Mouse (Mus musculus): Measurements from ENCODE around the gene Hacd1. TPM values are rescaled to one million over a fixed set of nuclear protein-coding genes. Genes with fewer than 3 reads are reported as not detected.
A peak's percentile ranks its signal among the peaks of the same experiment; 100 is the strongest.

The Hacd1 gene
- polyA plus RNA-seq, 1 experiment from 2014 or later, result 94.1 TPM

GRCm38 (mm10) chr2:14070466-14070865 is 14.5 kb upstream of the Hacd1 start:
- no peak overlapping the region for H3K27ac ChIP-seq (ENCODE audit: low read depth, low read length)
- WGBS, result 87% methylated on average over 8 of the region's 8 CpGs

GRCm38 (mm10) chr2:14069027-14069426 is 13.1 kb upstream of the Hacd1 start:
- WGBS, result 89% methylated on average over 2 of the region's 2 CpGs
- no peaks in the 10 kb centered on the region for H3K36me3 ChIP-seq (ENCODE audit: control insufficient read depth, insufficient read depth, low read length)
- H3K4me1 ChIP-seq (ENCODE audit: control insufficient read depth, insufficient read depth, low read length), result 0 out of 2 replicates have a peak, but pooled peaks cover 5% of the 10 kb centered on the region
- H3K27ac ChIP-seq (ENCODE audit: low read depth, low read length), result no peak overlapping the region
- H3K9ac ChIP-seq (replicated peaks; ENCODE audit: low read depth, low read length), result no peak overlapping the region
- no peak overlapping the region for H3K4me3 ChIP-seq (ENCODE audit: low read depth, low read length)
- no peaks in the 10 kb centered on the region for H3K9me3 ChIP-seq (ENCODE audit: control insufficient read depth, low read length)
- no peaks in the 10 kb centered on the region for H3K27me3 ChIP-seq (ENCODE audit: control insufficient read depth, insufficient read depth, low read length)
- no peak overlapping the region for H3K4me2 ChIP-seq (ENCODE audit: low read depth, low read length)
- ATAC-seq (ENCODE audit: low read depth), result no peak

More at GRCm38 (mm10) chr2:14070466-14070865, 14.5 kb upstream of the Hacd1 start:
- no peaks in the 10 kb centered on the region for H3K27me3 ChIP-seq (ENCODE audit: control insufficient read depth, insufficient read depth, low read length)
- ATAC-seq (ENCODE audit: low read depth), result no peak
- H3K9me3 ChIP-seq (ENCODE audit: control insufficient read depth, low read length), result no peaks in the 10 kb centered on the region
- H3K36me3 ChIP-seq (ENCODE audit: control insufficient read depth, insufficient read depth, low read length), result no peaks in the 10 kb centered on the region
- H3K4me2 ChIP-seq (ENCODE audit: low read depth, low read length), result no peak overlapping the region
- H3K4me1 ChIP-seq (ENCODE audit: control insufficient read depth, insufficient read depth, low read length), result peaks cover 12% of the 10 kb centered on the region
- no peak overlapping the region for H3K4me3 ChIP-seq (ENCODE audit: low read depth, low read length)
- no peak overlapping the region for H3K9ac ChIP-seq (replicated peaks; ENCODE audit: low read depth, low read length)

- no peaks in the 10 kb centered on the region for H3K36me3 ChIP-seq (ENCODE audit: control insufficient read depth, insufficient read depth, low read length)
- WGBS, result 49% methylated on average over 2 of the region's 2 CpGs
- ATAC-seq (ENCODE audit: low read depth), result no peak
Observed at GRCm38 (mm10) chr2:14065704-14066650, 10.0 kb upstream of the Hacd1 start.

GRCm38 (mm10) chr2:14055168-14055565 is 768 bp downstream of the Hacd1 start:
- Histone ChIP-seq H3K4me1 (ENCODE audit: control insufficient read depth, insufficient read depth, low read length) (peaks cover 8% of the 10 kb centered on the region), H3K27me3 (ENCODE audit: control insufficient read depth, insufficient read depth, low read length) (no peaks in the 10 kb centered on the region), H3K4me3 (ENCODE audit: low read depth, low read length) (peak overlapping the region; percentile 73), H3K9ac (replicated peaks; ENCODE audit: low read depth, low read length) (peak overlapping the region; percentile 82), H3K4me2 (ENCODE audit: low read depth, low read length) (peak overlapping the region; percentile 71), H3K27ac (ENCODE audit: low read depth, low read length) (peak overlapping the region; percentile 90), H3K9me3 (ENCODE audit: control insufficient read depth, low read length) (no peaks in the 10 kb centered on the region), H3K36me3 (ENCODE audit: control insufficient read depth, insufficient read depth, low read length) (no peaks in the 10 kb centered on the region)
- peak; percentile 92 for ATAC-seq (ENCODE audit: low read depth)
- WGBS, result 0% methylated on average over 26 of the region's 58 CpGs

More at GRCm38 (mm10) chr2:14065704-14066650, 10.0 kb upstream of the Hacd1 start:
- Histone ChIP-seq H3K27ac (ENCODE audit: low read depth, low read length) (no peak overlapping the region), H3K4me3 (ENCODE audit: low read depth, low read length) (no peak overlapping the region), H3K4me1 (ENCODE audit: control insufficient read depth, insufficient read depth, low read length) (no peaks in the 10 kb centered on the region), H3K9me3 (ENCODE audit: control insufficient read depth, low read length) (no peaks in the 10 kb centered on the region), H3K9ac (replicated peaks; ENCODE audit: low read depth, low read length) (no peak overlapping the region), H3K4me2 (ENCODE audit: low read depth, low read length) (no peak overlapping the region), H3K27me3 (ENCODE audit: control insufficient read depth, insufficient read depth, low read length) (no peaks in the 10 kb centered on the region)

- WGBS, result 5% methylated on average over 6 of the region's 6 CpGs
- Histone ChIP-seq H3K27ac (ENCODE audit: low read depth, low read length) (peak overlapping the region; percentile 90), H3K4me2 (ENCODE audit: low read depth, low read length) (peak overlapping the region; percentile 71), H3K4me1 (ENCODE audit: control insufficient read depth, insufficient read depth, low read length) (peaks cover 8% of the 10 kb centered on the region), H3K4me3 (ENCODE audit: low read depth, low read length) (peak overlapping the region; percentile 73), H3K27me3 (ENCODE audit: control insufficient read depth, insufficient read depth, low read length) (no peaks in the 10 kb centered on the region), H3K9ac (replicated peaks; ENCODE audit: low read depth, low read length) (peak overlapping the region; percentile 82), H3K9me3 (ENCODE audit: control insufficient read depth, low read length) (no peaks in the 10 kb centered on the region), H3K36me3 (ENCODE audit: control insufficient read depth, insufficient read depth, low read length) (no peaks in the 10 kb centered on the region)
- peak; percentile 15; the same call in 1 of the 2 replicates for ATAC-seq (ENCODE audit: low read depth)
Observed at GRCm38 (mm10) chr2:14054716-14055115, 1.2 kb downstream of the Hacd1 start.

GRCm38 (mm10) chr2:14054163-14054562 is 1.8 kb downstream of the Hacd1 start:
- Histone ChIP-seq H3K27ac (ENCODE audit: low read depth, low read length) (no peak overlapping the region), H3K9me3 (ENCODE audit: control insufficient read depth, low read length) (no peaks in the 10 kb centered on the region), H3K9ac (replicated peaks; ENCODE audit: low read depth, low read length) (no peak overlapping the region), H3K4me3 (ENCODE audit: low read depth, low read length) (no peak overlapping the region), H3K4me1 (ENCODE audit: control insufficient read depth, insufficient read depth, low read length) (peaks cover 8% of the 10 kb centered on the region), H3K4me2 (ENCODE audit: low read depth, low read length) (peak overlapping the region; percentile 71; the same call in 1 of the 2 replicates), H3K36me3 (ENCODE audit: control insufficient read depth, insufficient read depth, low read length) (no peaks in the 10 kb centered on the region), H3K27me3 (ENCODE audit: control insufficient read depth, insufficient read depth, low read length) (no peaks in the 10 kb centered on the region)
- 40% methylated on average over 3 of the region's 3 CpGs for WGBS
- no peak for ATAC-seq (ENCODE audit: low read depth)

- no peak overlapping the region for H3K4me3 ChIP-seq (ENCODE audit: low read depth, low read length)
- H3K4me2 ChIP-seq (ENCODE audit: low read depth, low read length), result peak overlapping the region; percentile 71
- no peaks in the 10 kb centered on the region for H3K9me3 ChIP-seq (ENCODE audit: control insufficient read depth, low read length)
- no peak for ATAC-seq (ENCODE audit: low read depth)
- 27% methylated on average over 3 of the region's 3 CpGs for WGBS
- no peaks in the 10 kb centered on the region for H3K36me3 ChIP-seq (ENCODE audit: control insufficient read depth, insufficient read depth, low read length)
- no peak overlapping the region for H3K9ac ChIP-seq (replicated peaks; ENCODE audit: low read depth, low read length)
- no peaks in the 10 kb centered on the region for H3K27me3 ChIP-seq (ENCODE audit: control insufficient read depth, insufficient read depth, low read length)
- H3K27ac ChIP-seq (ENCODE audit: low read depth, low read length), result no peak overlapping the region
- peaks cover 8% of the 10 kb centered on the region for H3K4me1 ChIP-seq (ENCODE audit: control insufficient read depth, insufficient read depth, low read length)
Observed at GRCm38 (mm10) chr2:14053618-14054017, 2.3 kb downstream of the Hacd1 start.

- H3K36me3 ChIP-seq (ENCODE audit: control insufficient read depth, insufficient read depth, low read length), result no peaks in the 10 kb centered on the region
- no peaks in the 10 kb centered on the region for H3K9me3 ChIP-seq (ENCODE audit: control insufficient read depth, low read length)
- H3K27me3 ChIP-seq (ENCODE audit: control insufficient read depth, insufficient read depth, low read length), result no peaks in the 10 kb centered on the region
- no peaks in the 10 kb centered on the region for H3K4me1 ChIP-seq (ENCODE audit: control insufficient read depth, insufficient read depth, low read length)
- no peak overlapping the region for H3K9ac ChIP-seq (replicated peaks; ENCODE audit: low read depth, low read length)
- WGBS, result 81% methylated on average over 5 of the region's 5 CpGs
- ATAC-seq (ENCODE audit: low read depth), result peak; percentile 12; the same call in 1 of the 2 replicates
- H3K4me2 ChIP-seq (ENCODE audit: low read depth, low read length), result no peak overlapping the region
- no peak overlapping the region for H3K27ac ChIP-seq (ENCODE audit: low read depth, low read length)
- H3K4me3 ChIP-seq (ENCODE audit: low read depth, low read length), result no peak overlapping the region
Observed at GRCm38 (mm10) chr2:14048808-14049207, 7.1 kb downstream of the Hacd1 start.

GRCm38 (mm10) chr2:14048381-14048780 is 7.6 kb downstream of the Hacd1 start:
- Histone ChIP-seq H3K27ac (ENCODE audit: low read depth, low read length) (no peak overlapping the region), H3K4me2 (ENCODE audit: low read depth, low read length) (no peak overlapping the region), H3K4me1 (ENCODE audit: control insufficient read depth, insufficient read depth, low read length) (no peaks in the 10 kb centered on the region), H3K9me3 (ENCODE audit: control insufficient read depth, low read length) (no peaks in the 10 kb centered on the region), H3K9ac (replicated peaks; ENCODE audit: low read depth, low read length) (no peak overlapping the region), H3K4me3 (ENCODE audit: low read depth, low read length) (no peak overlapping the region), H3K27me3 (ENCODE audit: control insufficient read depth, insufficient read depth, low read length) (no peaks in the 10 kb centered on the region), H3K36me3 (ENCODE audit: control insufficient read depth, insufficient read depth, low read length) (no peaks in the 10 kb centered on the region)
- peak; percentile 80 for ATAC-seq (ENCODE audit: low read depth)

All from neural tube, embryonic 14.5 days (tissue).